Mouse (Mus musculus) midbrain, embryonic 13.5 days (tissue): ENCODE measurements around the gene Met. TPM values are rescaled to one million over a fixed set of nuclear protein-coding genes. Genes with fewer than 3 reads are reported as not detected.

Source experiments
- ATAC-seq: fragments of 200-750 bp; cut with Nextera tagmentation; 2 replicates; pipeline ENCODE4 v1.8.0; 2017; ENCODE audit warnings: mild to moderate bottlenecking, moderate TSS enrichment, moderate library complexity
- H3K27ac ChIP-seq: fragments of 300-500 bp; sonication (generic); 2 replicates; pipeline ENCODE4 v1.5.1; 2015; ENCODE audit warnings: inconsistent platforms, mild to moderate bottlenecking, moderate library complexity
- H3K27me3 ChIP-seq: fragments of 300-500 bp; sonication (generic); 2 replicates; pipeline ENCODE4 v1.6.1; 2015; ENCODE audit warnings: mild to moderate bottlenecking, inconsistent platforms
- H3K36me3 ChIP-seq: fragments of 300-500 bp; sonication (generic); 2 replicates; pipeline ENCODE4 v1.6.1; 2015; ENCODE audit warnings: mild to moderate bottlenecking, inconsistent platforms
- H3K4me1 ChIP-seq: fragments of 300-500 bp; sonication (generic); replicated peaks from 2 replicates; pipeline ENCODE4 v1.6.1; 2015; ENCODE audit warnings: inconsistent platforms
- H3K4me2 ChIP-seq: fragments of 300-500 bp; sonication (generic); replicated peaks from 2 replicates; pipeline ENCODE4 v1.6.1; 2015; ENCODE audit warnings: moderate library complexity, mild to moderate bottlenecking, inconsistent platforms
- H3K4me3 ChIP-seq: fragments of 300-500 bp; sonication (generic); replicated peaks from 2 replicates; pipeline ENCODE4 v1.5.1; 2015; ENCODE audit warnings: mild to moderate bottlenecking, inconsistent platforms
- H3K9ac ChIP-seq: fragments of 300-500 bp; sonication (generic); replicated peaks from 2 replicates; pipeline ENCODE4 v1.6.1; 2015; ENCODE audit warnings: mild to moderate bottlenecking, inconsistent platforms
- H3K9me3 ChIP-seq: fragments of 300-500 bp; sonication (generic); 2 replicates; pipeline ENCODE4 v1.6.1; 2016; ENCODE audit warnings: mild to moderate bottlenecking, inconsistent platforms
- WGBS: fragments of 180-500 bp; shearing (Covaris S2); methylation state at CpG from one replicate; pipeline ENCODE4 v1.1.7; 2015; 5-methylcytosine and 5-hydroxymethylcytosine counted together
- polyA plus RNA-seq: library from polyadenylated mRNA; unstranded; fragments of >200 nt; fragmentation: Nextera tagmentation; extraction: Ambion mirVana; gene quantifications from 2 replicates; pipeline ENCODE4 v1.2.1, GENCODE M21; 2015

The Met gene
- polyA plus RNA-seq, 1 experiment from 2014 or later: 0.89 TPM

DNA sequence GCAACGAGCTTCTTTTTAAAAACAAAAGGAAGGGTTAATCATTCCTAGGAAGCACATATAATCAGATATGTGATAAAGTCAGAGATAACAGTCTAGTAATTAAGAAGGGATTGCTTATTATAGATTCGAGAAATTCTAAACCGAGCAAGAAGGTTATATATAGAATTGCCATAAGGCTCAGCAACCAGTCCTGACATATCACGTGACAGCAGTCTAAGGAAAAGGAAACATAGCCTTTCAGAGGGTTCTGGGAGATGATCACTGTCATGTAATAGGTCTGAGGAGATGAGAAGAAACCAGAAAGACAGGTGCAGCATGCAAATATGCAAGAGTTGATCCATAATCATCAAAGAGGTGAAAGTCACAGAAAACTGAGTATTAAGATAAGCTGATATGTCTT, 59.3 kb downstream of the Met start:
- no peak for ATAC-seq
- H3K36me3 ChIP-seq: no peaks in the 10 kb centered on the region

DNA sequence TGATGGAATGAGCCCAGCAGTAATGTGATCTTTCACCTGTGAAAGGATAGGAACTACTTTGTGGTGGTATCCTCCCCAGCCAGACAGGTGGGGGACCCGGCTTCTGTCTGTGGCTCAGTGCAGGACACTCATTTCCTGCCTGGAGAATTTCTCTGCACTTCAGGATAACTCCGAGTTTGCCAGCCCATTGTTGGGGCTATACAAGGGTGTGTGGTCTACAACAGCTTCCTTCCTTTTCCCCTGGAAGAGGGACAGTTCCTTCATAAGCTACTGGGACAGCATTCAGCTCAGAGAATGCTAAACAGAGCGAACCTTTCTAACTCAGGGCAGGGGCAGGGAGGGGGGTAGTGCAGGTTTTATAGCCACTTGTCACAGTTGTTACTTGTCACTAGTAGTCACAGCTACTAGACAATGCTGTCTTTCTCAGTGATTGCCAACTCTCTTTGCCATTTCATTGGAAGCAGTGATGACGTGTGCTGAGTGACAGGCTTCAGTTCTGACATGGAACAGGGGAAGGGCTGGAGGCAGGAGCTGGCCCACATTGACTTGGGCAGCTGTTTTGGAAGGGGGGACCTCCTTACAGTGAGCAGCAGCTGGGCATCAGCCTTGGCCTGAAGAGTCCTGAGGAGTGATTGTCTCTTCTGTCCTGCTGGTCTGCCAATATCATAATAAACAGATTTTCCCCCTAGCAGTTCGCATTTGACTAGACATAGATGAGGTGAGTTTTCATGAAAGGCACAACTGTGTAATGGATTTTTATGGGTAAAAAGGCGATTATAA, 66.1 kb downstream of the Met start:
- no peak overlapping the region for H3K4me3 ChIP-seq
- no peak overlapping the region for H3K9ac ChIP-seq
- no peak overlapping the region for H3K27ac ChIP-seq
- no peak overlapping the region for H3K4me2 ChIP-seq
- no peaks in the 10 kb centered on the region for H3K9me3 ChIP-seq
- H3K36me3 ChIP-seq: no peaks in the 10 kb centered on the region
- peak; percentile 50; the same call in 1 of the 2 replicates for ATAC-seq
- peaks cover 11% of the 10 kb centered on the region for H3K4me1 ChIP-seq
- 63% methylated on average over 6 of the region's 6 CpGs for WGBS
- no peaks in the 10 kb centered on the region for H3K27me3 ChIP-seq

More for the DNA sequence above, 59.3 kb downstream of the Met start:
- 87% methylated on average over 4 of the region's 4 CpGs for WGBS
- Histone ChIP-seq H3K9ac (no peak overlapping the region), H3K4me2 (no peak overlapping the region), H3K4me3 (no peak overlapping the region), H3K9me3 (no peaks in the 10 kb centered on the region), H3K27ac (no peak overlapping the region), H3K4me1 (no peaks in the 10 kb centered on the region), H3K27me3 (no peaks in the 10 kb centered on the region)

DNA sequence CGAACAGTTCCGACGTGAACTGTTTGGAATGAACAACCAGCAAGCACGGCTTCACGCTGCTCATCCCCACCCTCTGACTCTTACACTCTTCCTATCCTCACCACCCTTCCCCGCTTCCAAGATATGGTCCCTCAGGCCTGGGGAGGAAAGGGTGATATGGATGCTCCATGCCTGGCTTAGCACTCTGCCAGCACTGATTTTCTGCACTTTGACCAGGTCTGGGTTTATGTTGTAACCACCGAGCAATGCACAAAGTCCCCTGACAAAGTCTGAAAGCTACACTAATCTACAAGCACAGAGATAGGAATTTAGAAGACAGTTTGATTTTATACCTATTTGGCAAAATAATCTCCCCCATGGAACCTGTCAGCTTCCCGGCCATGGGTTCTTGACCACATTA, 78.0 kb downstream of the Met start:
- H3K27me3 ChIP-seq: no peaks in the 10 kb centered on the region

DNA sequence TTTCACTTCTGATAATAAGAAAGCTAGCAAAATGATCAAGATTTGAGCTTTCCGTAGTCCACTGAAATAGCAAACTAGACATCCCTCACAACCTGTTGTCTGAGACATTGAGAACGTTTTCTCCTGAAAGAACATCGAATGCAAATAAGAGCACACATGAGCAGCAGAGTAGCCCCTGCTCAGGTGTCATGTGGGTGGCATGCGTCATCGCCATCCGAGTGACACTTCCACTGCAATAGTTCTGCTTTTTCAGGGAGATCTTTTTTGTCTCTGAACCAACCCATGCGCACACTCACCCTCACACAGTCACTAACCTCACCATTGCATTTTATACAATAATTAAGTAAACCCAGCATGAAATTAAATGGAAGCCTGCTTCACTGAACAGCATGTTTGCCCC, 78.8 kb downstream of the Met start:
- no peak overlapping the region for H3K4me3 ChIP-seq
- WGBS: 84% methylated on average over 7 of the region's 7 CpGs
- H3K4me1 ChIP-seq: 0 out of 2 replicates have a peak, but pooled peaks cover 3% of the 10 kb centered on the region
- H3K27ac ChIP-seq: no peak overlapping the region
- no peaks in the 10 kb centered on the region for H3K36me3 ChIP-seq
- H3K27me3 ChIP-seq: no peaks in the 10 kb centered on the region
- ATAC-seq: no peak
- no peaks in the 10 kb centered on the region for H3K9me3 ChIP-seq
- H3K9ac ChIP-seq: no peak overlapping the region
- no peak overlapping the region for H3K4me2 ChIP-seq

More for the DNA sequence above, 78.0 kb downstream of the Met start:
- Histone ChIP-seq H3K4me3 (no peak overlapping the region), H3K4me1 (no peaks in the 10 kb centered on the region), H3K9me3 (no peaks in the 10 kb centered on the region), H3K36me3 (no peaks in the 10 kb centered on the region), H3K4me2 (no peak overlapping the region), H3K27ac (no peak overlapping the region), H3K9ac (no peak overlapping the region)
- ATAC-seq: no peak
- WGBS: 94% methylated on average over 8 of the region's 8 CpGs

DNA sequence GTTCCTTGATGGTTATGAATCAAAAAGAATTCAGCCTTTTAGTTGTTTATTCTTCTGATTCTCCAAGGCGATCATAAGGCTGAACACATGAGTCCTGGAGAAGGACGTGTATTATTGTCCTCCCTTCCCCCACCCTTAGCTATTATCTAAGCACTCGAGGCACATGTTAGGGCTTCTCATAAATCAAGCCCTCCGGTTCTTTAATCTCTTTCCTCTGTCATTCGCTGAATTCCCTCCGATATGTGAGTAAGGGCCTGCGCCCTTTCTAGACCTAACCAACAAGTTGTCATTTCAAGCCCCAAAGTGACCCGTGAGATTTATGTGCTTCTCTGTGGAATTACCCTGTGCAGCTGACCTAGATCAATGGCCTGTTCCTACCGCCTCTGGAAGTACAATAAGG, 81.9 kb downstream of the Met start:
- 0 out of 2 replicates have a peak, but pooled peaks cover 3% of the 10 kb centered on the region for H3K4me1 ChIP-seq
- H3K9ac ChIP-seq: no peak overlapping the region
- 81% methylated on average over 9 of the region's 9 CpGs for WGBS
- no peaks in the 10 kb centered on the region for H3K27me3 ChIP-seq
- H3K4me3 ChIP-seq: no peak overlapping the region
- no peak for ATAC-seq
- H3K27ac ChIP-seq: no peak overlapping the region
- H3K4me2 ChIP-seq: no peak overlapping the region
- H3K36me3 ChIP-seq: no peaks in the 10 kb centered on the region
- H3K9me3 ChIP-seq: no peaks in the 10 kb centered on the region

DNA sequence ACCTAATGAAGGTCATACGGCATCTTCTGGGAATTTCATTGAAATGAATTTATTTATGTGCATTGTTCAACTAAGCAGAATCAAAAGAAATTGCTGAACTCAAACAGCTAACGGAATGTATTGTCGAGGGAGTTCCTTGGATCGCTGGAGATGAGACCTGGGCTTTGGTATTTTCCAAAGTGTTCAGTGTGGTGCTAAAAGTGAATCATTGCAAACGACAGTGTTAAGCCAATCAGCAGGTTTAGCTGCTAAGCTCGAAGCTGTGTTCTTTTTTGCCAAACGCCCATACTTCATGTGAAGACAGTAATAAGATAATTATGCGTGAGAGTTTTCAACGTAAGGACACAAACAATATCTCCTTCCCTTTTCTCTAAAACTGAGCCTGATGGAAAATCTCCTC, 82.7 kb downstream of the Met start:
- no peak for ATAC-seq
- no peak overlapping the region for H3K4me2 ChIP-seq
- no peaks in the 10 kb centered on the region for H3K9me3 ChIP-seq
- H3K9ac ChIP-seq: no peak overlapping the region
- 72% methylated on average over 9 of the region's 9 CpGs for WGBS
- H3K4me1 ChIP-seq: 0 out of 2 replicates have a peak, but pooled peaks cover 3% of the 10 kb centered on the region
- no peak overlapping the region for H3K27ac ChIP-seq
- H3K27me3 ChIP-seq: no peaks in the 10 kb centered on the region
- H3K4me3 ChIP-seq: no peak overlapping the region
- no peaks in the 10 kb centered on the region for H3K36me3 ChIP-seq

DNA sequence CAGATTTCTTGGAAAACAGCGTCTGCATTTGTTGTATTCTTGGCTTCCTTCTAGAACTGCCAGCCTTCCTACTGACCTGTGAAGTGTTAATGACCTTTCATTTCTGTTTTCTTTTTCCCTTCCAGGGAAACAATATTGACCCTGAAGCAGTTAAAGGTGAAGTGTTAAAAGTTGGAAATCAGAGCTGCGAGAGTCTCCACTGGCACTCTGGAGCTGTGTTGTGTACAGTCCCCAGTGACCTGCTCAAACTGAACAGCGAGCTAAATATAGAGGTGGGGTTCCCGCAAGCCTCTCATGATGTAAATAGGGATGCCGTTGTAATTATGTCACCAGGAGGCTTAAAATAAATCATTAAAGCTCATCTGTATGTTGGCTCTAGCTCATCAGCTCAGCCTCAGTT, 83.2 kb downstream of the Met start:
- Histone ChIP-seq H3K9ac (no peak overlapping the region), H3K9me3 (no peaks in the 10 kb centered on the region), H3K27me3 (no peaks in the 10 kb centered on the region), H3K27ac (no peak overlapping the region), H3K4me1 (0 out of 2 replicates have a peak, but pooled peaks cover 3% of the 10 kb centered on the region), H3K36me3 (no peaks in the 10 kb centered on the region), H3K4me3 (no peak overlapping the region), H3K4me2 (no peak overlapping the region)
- no peak for ATAC-seq
- 69% methylated on average over 5 of the region's 5 CpGs for WGBS

DNA sequence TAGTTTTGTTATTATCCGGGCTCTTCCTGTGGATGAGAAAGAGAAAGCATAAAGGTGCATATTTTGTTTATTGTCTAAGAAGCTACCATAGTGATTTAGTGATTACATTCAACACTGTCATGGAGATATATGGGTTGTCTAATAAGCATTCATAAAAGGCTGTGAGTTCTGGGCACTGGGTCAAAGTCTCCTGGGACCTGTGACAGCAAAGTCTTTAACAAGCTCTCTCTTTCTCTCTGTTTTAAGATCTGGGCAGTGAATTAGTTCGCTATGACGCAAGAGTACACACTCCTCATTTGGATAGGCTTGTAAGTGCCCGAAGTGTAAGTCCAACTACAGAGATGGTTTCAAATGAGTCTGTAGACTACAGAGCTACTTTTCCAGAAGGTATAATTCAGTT, 85.2 kb downstream of the Met start:
- no peak overlapping the region for H3K27ac ChIP-seq

DNA sequence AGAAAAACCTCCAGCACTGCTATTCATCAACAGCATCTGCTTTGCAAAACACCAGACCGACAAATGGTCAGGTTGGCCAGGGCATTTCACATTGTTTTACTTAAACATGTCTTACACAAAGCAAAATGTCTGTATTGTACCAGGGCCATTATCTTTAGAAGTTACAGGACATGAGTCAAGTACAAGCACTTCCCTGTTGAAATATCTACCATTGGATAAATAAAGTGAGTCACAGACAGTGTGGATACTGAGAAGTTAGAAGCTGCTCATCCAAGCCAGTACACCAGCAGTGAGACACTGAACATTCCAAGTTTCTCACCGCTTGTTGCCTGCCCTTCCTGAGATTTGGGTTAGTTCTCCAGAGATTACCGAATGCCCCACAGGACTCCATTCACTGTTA, 86.0 kb downstream of the Met start:
- Histone ChIP-seq H3K27me3 (no peaks in the 10 kb centered on the region), H3K4me1 (peaks cover 6% of the 10 kb centered on the region; the same call in 1 of the 2 replicates), H3K27ac (no peak overlapping the region), H3K4me3 (no peak overlapping the region), H3K4me2 (no peak overlapping the region), H3K9ac (no peak overlapping the region), H3K9me3 (no peaks in the 10 kb centered on the region), H3K36me3 (no peaks in the 10 kb centered on the region)
- 95% methylated on average over 3 of the region's 3 CpGs for WGBS
- ATAC-seq: no peak

More for the DNA sequence above, 85.2 kb downstream of the Met start:
- 0 out of 2 replicates have a peak, but pooled peaks cover 6% of the 10 kb centered on the region for H3K4me1 ChIP-seq
- no peak overlapping the region for H3K4me3 ChIP-seq
- no peak for ATAC-seq
- no peaks in the 10 kb centered on the region for H3K36me3 ChIP-seq
- H3K9ac ChIP-seq: no peak overlapping the region
- no peaks in the 10 kb centered on the region for H3K9me3 ChIP-seq
- 92% methylated on average over 4 of the region's 4 CpGs for WGBS
- H3K4me2 ChIP-seq: no peak overlapping the region
- H3K27me3 ChIP-seq: no peaks in the 10 kb centered on the region

DNA sequence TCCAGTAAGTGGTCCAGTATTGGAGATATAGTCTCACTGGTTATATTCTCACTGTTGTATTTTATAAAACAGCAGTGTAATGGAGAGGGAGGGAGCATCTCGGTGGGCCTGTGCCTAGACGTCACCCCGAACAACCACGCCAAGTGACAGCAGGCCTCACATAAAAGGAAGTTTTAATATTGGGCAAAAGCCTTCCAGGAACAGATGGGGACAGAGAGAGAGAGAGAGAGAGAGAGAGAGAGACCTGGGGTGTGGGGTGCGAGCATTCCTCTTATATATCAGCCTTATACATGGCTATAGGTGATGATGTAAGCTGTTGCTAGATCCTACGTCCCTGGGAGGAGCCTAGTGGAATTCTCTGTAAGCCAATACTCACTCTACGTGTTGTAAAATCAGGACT, 90.7 kb downstream of the Met start:
- no peak overlapping the region for H3K9ac ChIP-seq
- no peaks in the 10 kb centered on the region for H3K27me3 ChIP-seq
- no peak overlapping the region for H3K4me3 ChIP-seq
- H3K4me1 ChIP-seq: peaks cover 6% of the 10 kb centered on the region; the same call in 1 of the 2 replicates
- WGBS: 87% methylated on average over 7 of the region's 7 CpGs
- H3K9me3 ChIP-seq: no peaks in the 10 kb centered on the region
- no peaks in the 10 kb centered on the region for H3K36me3 ChIP-seq
- H3K4me2 ChIP-seq: no peak overlapping the region
- 0 out of 2 replicates have a peak, but pooled peaks have one; percentile 37 for ATAC-seq
- no peak overlapping the region for H3K27ac ChIP-seq

DNA sequence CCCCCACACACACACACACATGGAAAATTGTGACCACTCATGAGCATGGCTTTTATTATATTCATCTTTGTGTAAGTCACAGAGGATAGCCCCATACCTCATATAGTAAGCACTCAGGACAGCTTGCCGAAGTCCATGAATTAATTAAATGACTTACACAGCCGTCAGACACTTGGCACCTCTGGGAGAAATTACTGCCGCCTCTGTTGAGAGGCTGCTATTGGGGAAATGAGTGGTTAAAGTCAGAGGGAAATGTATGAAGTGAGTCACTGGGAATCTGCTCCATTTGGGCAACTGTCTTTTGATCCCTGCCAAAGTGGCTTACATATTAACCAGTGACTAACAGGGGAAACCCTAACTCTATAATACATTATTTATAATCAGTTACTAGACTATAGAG, 91.2 kb downstream of the Met start:
- ATAC-seq: no peak
- Histone ChIP-seq H3K4me3 (no peak overlapping the region), H3K27me3 (no peaks in the 10 kb centered on the region), H3K4me2 (no peak overlapping the region), H3K4me1 (peaks cover 6% of the 10 kb centered on the region; the same call in 1 of the 2 replicates), H3K36me3 (no peaks in the 10 kb centered on the region), H3K9ac (no peak overlapping the region), H3K27ac (no peak overlapping the region), H3K9me3 (no peaks in the 10 kb centered on the region)
- 34% methylated on average over 3 of the region's 3 CpGs for WGBS

DNA sequence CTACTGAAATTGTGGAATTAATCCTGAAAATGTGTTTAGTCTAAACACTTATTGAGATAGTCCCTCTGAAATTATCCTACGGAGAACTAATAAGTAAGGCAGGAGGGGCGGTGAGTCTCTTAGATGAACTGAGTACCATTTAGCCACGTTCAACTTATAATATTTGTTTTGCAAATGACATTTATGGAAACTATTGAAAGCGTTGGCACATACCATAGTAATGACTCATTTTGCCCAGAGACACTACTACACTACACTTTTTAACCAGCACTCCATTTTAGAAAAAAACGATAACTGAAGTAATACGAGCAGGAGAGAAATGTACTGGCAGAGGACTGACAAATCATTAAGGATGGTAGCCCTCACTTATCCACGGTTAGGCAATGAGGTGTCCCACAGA, 92.1 kb downstream of the Met start:
- H3K27me3 ChIP-seq: no peaks in the 10 kb centered on the region
- no peak overlapping the region for H3K4me2 ChIP-seq
- no peaks in the 10 kb centered on the region for H3K9me3 ChIP-seq
- H3K4me3 ChIP-seq: no peak overlapping the region
- H3K27ac ChIP-seq: no peak overlapping the region
- 89% methylated on average over 7 of the region's 7 CpGs for WGBS
- ATAC-seq: no peak
- peaks cover 6% of the 10 kb centered on the region; the same call in 1 of the 2 replicates for H3K4me1 ChIP-seq
- no peaks in the 10 kb centered on the region for H3K36me3 ChIP-seq
- H3K9ac ChIP-seq: no peak overlapping the region
